Mouse (Mus musculus) kidney, adult 2 months (tissue): ENCODE results near the gene Prkn.

Source experiments
- CTCF ChIP-seq: fragments of 200-500 bp; conservative IDR thresholded peaks from 2 replicates; pipeline ENCODE4 v1.5.1; 2011; ENCODE audit warnings: low read depth, mild to moderate bottlenecking, control low read depth, low read length, moderate library complexity, mixed read lengths; ENCODE audit not compliant: insufficient read depth, insufficient read length
- POLR2A ChIP-seq: fragments of 200-500 bp; IDR thresholded peaks from one replicate; pipeline ENCODE4 v1.6.1; 2011; ENCODE audit warnings: low read depth, low read length, control low read depth

GRCm38 (mm10) chr17:11918123-11918801 is 1078.1 kb downstream of the Prkn start:
- no peak for TF ChIP-seq POLR2A
- TF ChIP-seq CTCF = no peak; the same call in 1 of the 2 replicates
